Mouse (Mus musculus) layer of hippocampus, postnatal 25 days (tissue): Measurements from ENCODE around the gene F8. TPM values are rescaled to one million over a fixed set of nuclear protein-coding genes. Genes with fewer than 3 reads are reported as not detected.
"Not testable (repeated sequence)": the region's sequence is repeated elsewhere in the genome, so short reads cannot be mapped to it uniquely, and the experiment has no call there.

Source experiments
- DNase-seq, 2 experiments: peaks; one replicate each; pipeline ENCODE4 v3.0.0; 2022; ENCODE audit warnings: mixed read lengths in 2 of 2, low spot score in 1 of 2; ENCODE audit errors: extremely low spot score in 1 of 2
- total RNA-seq, 2 experiments: library from RNA; stranded (reverse); gene quantifications; 2 replicates each; pipeline ENCODE4 v1.2.3; 2021

F8 gene
- total RNA-seq, 2 experiments from 2014 or later: 2.4 to 2.7 TPM

DNA sequence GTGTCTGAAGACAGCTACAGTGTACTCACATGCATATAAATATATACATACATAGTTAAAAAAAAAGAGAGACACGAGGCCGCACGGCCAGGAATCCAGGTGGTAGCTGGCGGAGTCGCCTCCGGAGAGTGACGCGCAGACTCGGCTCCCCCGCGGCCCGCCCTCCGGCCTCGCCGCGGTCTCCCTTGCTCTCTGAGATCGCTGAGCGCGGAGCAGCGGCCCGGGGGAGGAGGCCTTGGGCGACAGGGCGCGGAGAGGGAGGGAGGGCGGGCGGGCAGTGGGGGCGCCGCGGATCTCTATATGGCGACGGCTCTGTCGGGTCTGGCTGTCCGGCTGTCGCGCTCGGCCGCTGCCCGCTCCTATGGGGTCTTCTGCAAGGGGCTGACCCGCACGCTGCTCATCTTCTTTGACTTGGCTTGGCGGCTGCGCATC is 239.3 kb downstream of the F8 start:
- DNase-seq: not testable (repeated sequence)

DNA sequence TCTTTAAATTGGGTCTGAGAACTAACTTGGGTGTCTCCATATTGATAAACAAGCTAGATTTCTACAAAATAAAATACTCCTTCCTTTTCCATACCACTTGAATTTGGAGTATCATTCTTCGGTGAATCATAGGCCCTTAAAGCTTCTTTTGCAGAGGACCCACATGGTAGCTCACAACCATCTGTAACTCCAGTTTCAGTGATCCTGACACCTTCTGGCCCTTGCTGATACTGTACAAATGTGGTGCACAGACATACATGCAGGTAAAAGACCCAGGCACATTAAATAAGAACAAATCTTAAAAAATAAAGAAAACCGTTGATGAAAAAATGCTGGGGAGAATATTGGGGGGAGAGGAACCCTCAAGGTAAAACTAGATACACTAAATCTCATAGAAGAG is 244.2 kb downstream of the F8 start:
- no peak for DNase-seq

- no peak for DNase-seq
Observed at GRCm38 (mm10) chrX:75137729-75138128, 244.7 kb downstream of the F8 start.

DNA sequence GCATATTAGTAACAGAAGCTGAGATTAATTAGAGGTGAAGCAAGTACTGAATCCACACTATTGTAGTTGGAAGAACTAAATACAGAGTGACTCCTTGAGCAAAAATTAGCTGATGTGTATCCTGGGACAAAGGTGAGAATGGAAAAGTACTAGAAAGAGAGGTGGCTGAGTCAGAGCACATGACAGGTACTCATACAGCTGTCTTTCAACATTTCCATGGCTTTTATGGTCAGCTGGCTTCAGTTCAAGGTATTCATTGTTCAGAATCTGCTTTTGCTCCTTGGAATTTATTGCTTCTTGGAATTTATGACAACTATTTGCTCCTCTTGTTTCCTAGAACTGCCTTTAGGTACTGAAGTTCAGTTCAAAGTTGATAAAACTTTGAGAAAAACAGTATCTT is 245.5 kb downstream of the F8 start:
- no peak for DNase-seq

DNA sequence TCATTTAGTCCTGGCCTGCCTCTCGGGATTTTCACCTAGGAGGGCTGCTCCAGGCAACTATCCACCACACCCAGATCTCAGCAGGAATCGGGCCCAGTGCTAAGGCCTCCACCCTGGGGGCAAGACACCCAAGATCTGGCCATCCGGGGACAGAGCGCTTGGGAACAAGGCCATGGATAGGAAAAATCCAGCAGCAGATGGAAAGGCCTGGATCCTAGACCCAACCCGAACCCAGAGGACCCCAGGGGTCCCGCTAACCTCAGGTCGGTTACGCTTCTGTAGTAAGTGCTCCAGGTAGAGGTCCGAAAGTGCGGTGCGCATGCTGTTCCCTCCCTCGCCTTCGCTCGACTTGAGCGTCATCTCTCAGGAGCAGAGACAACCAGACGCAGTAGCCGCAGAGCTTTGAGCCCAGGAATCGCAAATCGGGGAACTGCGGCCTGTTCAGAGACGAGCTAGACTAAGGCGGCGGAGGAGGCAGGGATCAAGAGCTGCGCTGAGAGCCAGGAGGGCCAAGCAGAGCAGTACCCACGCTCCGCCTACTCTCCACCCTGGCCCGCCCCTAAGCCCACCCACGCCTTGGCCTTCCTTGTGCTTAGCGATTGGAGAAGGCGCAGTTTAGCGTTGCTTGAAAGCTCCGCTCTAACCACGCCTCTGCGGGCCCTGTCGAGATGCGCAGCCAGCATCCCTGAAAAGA is 251.8 kb downstream of the F8 start, which contains the start of gene Mpp1:
Gene Mpp1, minus strand, starts transcription at position 550 of the 694 bp plus-strand sequence.
- peak; percentile 40 to 42 for DNase-seq

- DNase-seq: no peak
Observed at GRCm38 (mm10) chrX:75129474-75129873, 252.9 kb downstream of the F8 start.

DNA sequence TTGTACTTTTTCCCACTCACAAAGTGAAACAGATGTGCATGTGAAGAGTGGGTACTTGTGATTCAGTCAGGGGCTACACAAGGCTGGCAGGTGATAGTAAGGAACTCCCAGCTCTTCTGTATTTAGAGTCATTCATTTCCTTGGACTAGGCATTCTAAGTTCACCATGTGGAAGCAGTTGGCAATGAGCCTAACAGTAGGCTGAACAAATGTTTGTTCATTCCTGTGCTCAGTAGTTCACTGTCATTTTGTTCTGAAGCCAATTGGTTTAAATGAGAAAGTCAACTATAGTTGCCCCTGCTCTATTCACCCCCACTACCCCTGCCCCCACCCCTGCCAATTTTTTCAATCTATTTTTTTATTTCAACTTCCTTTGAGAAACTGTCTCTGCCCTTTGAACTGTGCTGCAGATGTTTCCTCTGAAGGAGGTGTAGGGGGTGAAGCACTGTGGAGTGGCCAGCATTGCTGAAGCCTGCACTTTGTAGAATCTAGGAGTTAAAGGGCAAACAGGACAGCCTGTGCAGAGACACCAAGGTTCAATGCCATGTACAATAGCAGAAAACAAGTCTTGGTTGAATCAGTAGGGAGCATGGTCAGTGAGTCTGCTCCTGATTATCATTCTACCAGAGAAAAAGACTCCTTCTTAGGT is 254.0 kb downstream of the F8 start:
- DNase-seq: no peak

- no peak for DNase-seq
Observed at GRCm38 (mm10) chrX:75126893-75127292, 255.5 kb downstream of the F8 start.

- DNase-seq: no peak
Observed at GRCm38 (mm10) chrX:75125606-75126005, 256.8 kb downstream of the F8 start.

Other genes starting within 250 kb of the F8 start
- gene Smim9, start 218.8 kb downstream of the F8 start, total RNA-seq: not detected
- gene Fundc2, start 216 bp downstream of the F8 start, total RNA-seq: 10 to 100 TPM; 40.8 to 54.5 TPM
- 10 to 100 TPM; 12.4 to 15.1 TPM for gene Cmc4, start 34.0 kb upstream of the F8 start, total RNA-seq
- 1 to 10 TPM; 6.1 to 8.7 TPM for gene Mtcp1, start 34.0 kb upstream of the F8 start, total RNA-seq
- gene Brcc3, start 34.0 kb upstream of the F8 start, total RNA-seq: 10 to 100 TPM; 33.3 to 34.9 TPM
- gene Vbp1, start 131.7 kb upstream of the F8 start, total RNA-seq: 10 to 100 TPM; 69.1 to 78.1 TPM
- gene Rab39b, start 195.6 kb upstream of the F8 start, total RNA-seq: 10 to 100 TPM; 40.9 to 42.9 TPM